Mouse (Mus musculus) ES-E14 (cell line): ENCODE results near the gene Bcorl1. TPM values are rescaled to one million over a fixed set of nuclear protein-coding genes. Genes with fewer than 3 reads are reported as not detected.

Experiments used
- DNase-seq: peaks from one replicate; pipeline ENCODE4 v3.0.0-alpha.2; 2013; ENCODE audit warnings: low read depth, low spot score
- H3K27ac ChIP-seq: 2 replicates; pipeline ENCODE4 v1.5.1; 2012; ENCODE audit warnings: low read depth, mild to moderate bottlenecking, low read length, moderate library complexity, mixed read lengths; ENCODE audit not compliant: poor library complexity, insufficient read depth, severe bottlenecking
- H3K36me3 ChIP-seq: 2 replicates; pipeline ENCODE4 v1.6.1; 2012; ENCODE audit warnings: mild to moderate bottlenecking, low read length, moderate library complexity, mixed read lengths; ENCODE audit not compliant: control insufficient read depth, poor library complexity, insufficient read depth, severe bottlenecking
- H3K4me1 ChIP-seq, 2 experiments: fragments of 150-350 bp in 1 of 2; sonication (generic) in 1 of 2; 2 replicates each; pipeline ENCODE4 v1.6.1; 2012; ENCODE audit warnings: low read length in 2 of 2, mild to moderate bottlenecking in 1 of 2, mixed read lengths in 1 of 2; ENCODE audit not compliant: control insufficient read depth in 2 of 2, insufficient read depth in 2 of 2, poor library complexity in 1 of 2
- H3K4me3 ChIP-seq, 2 experiments: fragments of 150-350 bp in 1 of 2; sonication (generic) in 1 of 2; 2 replicates each; pipeline ENCODE4 v1.5.1; 2012; ENCODE audit warnings: low read length in 2 of 2, low read depth in 1 of 2, mild to moderate bottlenecking in 1 of 2, mixed read lengths in 1 of 2; ENCODE audit not compliant: insufficient read depth in 1 of 2, poor library complexity in 1 of 2, severe bottlenecking in 1 of 2
- H3K9ac ChIP-seq: 2 replicates; pipeline ENCODE4 v1.6.1; 2012; ENCODE audit warnings: low read depth, mild to moderate bottlenecking, low read length, mixed read lengths; ENCODE audit not compliant: poor library complexity, insufficient read depth, severe bottlenecking
- H3K9me3 ChIP-seq: fragments of 150-350 bp; sonication (generic); 2 replicates; pipeline ENCODE4 v1.6.1; 2012; ENCODE audit warnings: low read depth, mild to moderate bottlenecking, low read length; ENCODE audit not compliant: control insufficient read depth, insufficient read depth
- CHD2 ChIP-seq: IDR thresholded peaks from 2 replicates; pipeline ENCODE4 v1.6.1; 2014; ENCODE audit warnings: mild to moderate bottlenecking, low read depth, low read length, inconsistent platforms
- HCFC1 ChIP-seq: IDR thresholded peaks from 2 replicates; pipeline ENCODE4 v1.6.1; 2012; ENCODE audit warnings: low read length, inconsistent platforms, borderline replicate concordance; ENCODE audit not compliant: insufficient read depth
- MAFK ChIP-seq: IDR thresholded peaks from 2 replicates; pipeline ENCODE4 v1.6.1; 2014; ENCODE audit warnings: mild to moderate bottlenecking, low read depth, low read length, inconsistent platforms; ENCODE audit not compliant: insufficient read depth
- ZC3H11A ChIP-seq: IDR thresholded peaks from 2 replicates; pipeline ENCODE4 v1.6.1; 2012; ENCODE audit warnings: low read depth, mild to moderate bottlenecking, inconsistent platforms, low read length, borderline replicate concordance
- ZNF384 ChIP-seq: IDR thresholded peaks from 2 replicates; pipeline ENCODE4 v1.6.1; 2012; ENCODE audit warnings: low read depth, low read length, inconsistent platforms
- in situ Hi-C, 2 experiments: fragments of 600-800 bp; cut with MboI; formaldehyde crosslinking; loops; one replicate each; pipeline ENCODE4 v1.15.1; 2025; ENCODE audit warnings: low sequenced_read_pairs in 2 of 2, inconsistent platforms in 1 of 2; ENCODE audit not compliant: unreplicated experiment in 2 of 2
- total RNA-seq: library from RNA; depleted of rRNA; stranded (reverse); fragments of 300-350 nt; gene quantifications from 2 replicates; pipeline ENCODE4 v1.2.3, GENCODE M21; 2012

The Bcorl1 gene
- total RNA-seq, 1 experiment = 2.7 TPM

DNA sequence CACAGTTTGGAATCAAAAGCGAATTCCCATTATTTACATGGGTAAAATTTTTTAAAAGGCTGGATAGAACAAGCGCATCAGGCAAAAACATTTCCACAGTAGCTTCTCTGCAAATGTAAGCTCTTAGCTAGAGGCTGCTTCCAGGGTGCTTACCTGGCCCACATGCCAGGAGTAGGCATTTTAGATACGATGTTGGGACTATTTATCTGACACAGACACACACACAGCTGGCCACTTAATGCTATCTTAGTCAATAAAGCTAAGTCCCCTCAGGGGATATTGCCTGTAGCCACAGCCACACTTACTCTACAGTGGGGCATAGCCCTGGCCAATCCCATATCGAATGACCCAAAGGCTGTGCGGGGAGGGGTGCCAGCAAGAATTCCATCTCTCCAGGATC lies 29.4 kb upstream of the Bcorl1 start:
- no peak overlapping the region for H3K9ac ChIP-seq
- no peaks in the 10 kb centered on the region for H3K36me3 ChIP-seq
- H3K4me1 ChIP-seq = peaks cover 0 to 6% of the 10 kb centered on the region in 2 experiments; a peak in 2 of 4 replicates
- H3K9me3 ChIP-seq = no peaks in the 10 kb centered on the region
- in situ Hi-C loops = no loop called here
- no peak overlapping the region for H3K4me3 ChIP-seq
- TF ChIP-seq ZNF384 (no peak), ZC3H11A (no peak), CHD2 (no peak), HCFC1 (no peak), MAFK (no peak)
- H3K27ac ChIP-seq = no peak overlapping the region
- no peak for DNase-seq

DNA sequence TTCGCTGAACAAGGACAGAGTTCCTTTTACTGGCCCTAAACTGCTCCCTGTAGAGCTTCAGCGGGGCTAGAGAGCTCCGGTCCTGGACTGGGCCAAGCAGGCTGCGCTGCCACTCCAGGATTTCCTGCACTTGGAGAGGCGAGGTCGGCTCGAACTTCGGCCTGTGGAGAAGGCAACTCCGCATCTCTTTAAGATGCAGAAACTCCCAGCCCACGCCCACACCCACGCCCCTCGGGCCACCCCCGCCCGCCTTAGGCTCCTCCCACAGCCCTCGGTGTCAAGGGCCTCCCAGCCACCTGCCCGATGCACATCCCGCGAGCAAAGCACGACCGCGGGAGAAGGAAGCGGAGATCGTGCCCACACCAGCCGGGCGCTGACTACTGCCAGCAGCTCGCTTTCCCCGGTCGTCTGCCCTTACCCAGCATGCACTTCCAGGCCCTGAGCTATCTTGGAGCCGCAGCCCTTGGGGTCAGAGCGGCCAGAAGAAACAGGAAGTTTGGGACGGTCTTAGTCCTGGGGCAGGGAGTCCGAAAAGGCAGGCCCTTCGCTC lies 26.6 kb upstream of the Bcorl1 start:
- in situ Hi-C loops = no loop called here
- Histone ChIP-seq H3K36me3 (no peaks in the 10 kb centered on the region), H3K4me1 (peaks cover 0 to 13% of the 10 kb centered on the region in 2 experiments; a peak in 2 of 4 replicates), H3K27ac (no peak overlapping the region), H3K9ac (peak overlapping the region; percentile 72), H3K9me3 (no peaks in the 10 kb centered on the region), H3K4me3 (peak overlapping the region; percentile 67 to 72)
- peak; percentile 78 for DNase-seq
- no peak for TF ChIP-seq ZNF384
- no peak for TF ChIP-seq HCFC1
- TF ChIP-seq CHD2 = peak; percentile 32; the same call in 1 of the 2 replicates

DNA sequence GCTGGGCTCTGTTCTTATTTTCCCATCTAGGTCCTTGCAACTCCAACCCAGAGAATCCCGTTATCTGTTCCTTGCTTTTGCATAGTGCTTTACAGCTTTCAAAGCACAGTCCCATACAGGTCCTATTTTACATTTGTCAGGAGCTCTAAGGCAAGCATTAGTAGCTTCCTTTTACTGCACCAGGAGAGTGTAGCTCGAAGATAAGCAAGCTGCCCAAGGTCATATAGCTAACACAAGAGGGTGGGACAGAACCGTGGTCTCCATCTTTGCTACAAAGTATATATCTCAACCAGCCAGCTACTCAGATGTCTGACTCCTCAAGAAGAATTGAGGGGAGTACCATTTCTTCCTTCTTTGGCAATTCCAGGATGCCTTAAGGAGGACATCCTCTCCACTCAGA lies 23.7 kb upstream of the Bcorl1 start:
- no peaks in the 10 kb centered on the region for H3K9me3 ChIP-seq
- H3K4me1 ChIP-seq = peaks cover 0 to 13% of the 10 kb centered on the region in 2 experiments; a peak in 1 of 4 replicates
- H3K36me3 ChIP-seq = no peaks in the 10 kb centered on the region
- H3K27ac ChIP-seq = no peak overlapping the region
- no peak overlapping the region for H3K9ac ChIP-seq
- H3K4me3 ChIP-seq = no peak overlapping the region
- TF ChIP-seq MAFK (no peak), ZNF384 (no peak), CHD2 (no peak), HCFC1 (no peak), ZC3H11A (no peak)
- in situ Hi-C loops = no loop called here
- no peak for DNase-seq

DNA sequence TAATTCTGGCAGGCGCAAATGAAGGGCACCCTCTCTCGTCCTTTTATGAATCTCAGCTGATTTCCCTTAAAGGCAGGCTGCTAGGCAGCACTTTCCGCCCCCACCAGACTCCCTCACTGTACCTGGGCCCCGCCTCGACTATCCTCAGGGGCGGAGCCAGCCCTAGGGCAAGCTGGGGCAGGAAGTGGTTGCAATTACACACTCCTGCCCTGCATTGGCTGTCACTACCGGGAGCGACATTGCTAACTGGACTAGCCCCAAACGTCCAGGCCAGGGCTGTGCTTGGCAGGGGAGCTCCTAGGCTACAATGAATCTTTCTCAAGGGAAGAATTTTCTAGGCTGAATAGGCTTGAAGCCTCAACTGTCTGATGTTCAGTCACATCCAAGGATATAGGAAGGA lies 23.0 kb upstream of the Bcorl1 start:
- Histone ChIP-seq H3K9ac (no peak overlapping the region), H3K4me3 (no peak overlapping the region; a peak in 1 of 4 replicates), H3K27ac (no peak overlapping the region), H3K36me3 (no peaks in the 10 kb centered on the region), H3K9me3 (no peaks in the 10 kb centered on the region), H3K4me1 (peaks cover 0 to 13% of the 10 kb centered on the region in 2 experiments; a peak in 1 of 4 replicates)
- no peak for DNase-seq
- TF ChIP-seq HCFC1 (no peak), ZC3H11A (no peak), CHD2 (no peak), ZNF384 (no peak), MAFK (no peak)
- in situ Hi-C loops = no loop called here

DNA sequence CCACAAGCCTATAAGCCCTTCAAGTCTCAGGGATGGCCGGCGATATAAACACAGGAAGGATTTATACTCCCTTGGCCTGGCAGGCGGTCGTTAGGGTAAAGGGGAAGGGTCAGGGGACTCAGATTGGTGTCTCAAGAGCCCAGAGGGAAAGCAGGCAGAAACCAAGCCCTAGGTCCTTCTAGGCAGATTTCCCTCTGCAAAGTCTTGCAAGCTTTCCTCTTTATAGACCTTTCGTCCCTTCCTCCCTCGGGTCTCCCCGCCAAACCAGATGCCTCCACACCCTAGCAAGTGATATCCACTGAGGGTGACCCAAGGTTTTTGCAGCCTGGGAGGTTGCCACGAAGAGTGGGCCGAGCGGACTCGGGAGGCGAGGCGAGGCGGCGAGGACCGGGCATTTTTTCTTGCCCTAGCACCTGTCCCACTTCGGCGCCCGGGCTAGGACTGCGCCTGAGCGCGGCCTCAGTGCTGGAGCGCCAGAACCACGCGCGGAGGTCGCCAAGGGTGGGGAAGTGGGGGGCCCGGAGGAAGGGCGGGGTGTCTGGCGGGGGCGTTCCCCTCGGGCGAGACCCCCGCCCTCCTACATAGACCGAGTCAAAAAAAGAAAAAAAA lies 613 bp upstream of the Bcorl1 start:
- TF ChIP-seq CHD2 (no peak), ZC3H11A (no peak), ZNF384 (no peak), HCFC1 (no peak)
- 0 out of 4 replicates have a peak, but pooled peaks cover 0 to 2% of the 10 kb centered on the region in 2 experiments for H3K4me1 ChIP-seq
- H3K9me3 ChIP-seq = no peaks in the 10 kb centered on the region
- H3K4me3 ChIP-seq = peak overlapping the region; percentile 62 to 88
- in situ Hi-C loops = no loop called here
- H3K9ac ChIP-seq = 0 out of 2 replicates have a peak overlapping the region, but pooled peaks have one; percentile 21
- DNase-seq = no peak
- no peaks in the 10 kb centered on the region for H3K36me3 ChIP-seq
- H3K27ac ChIP-seq = no peak overlapping the region
